Mouse (Mus musculus) monocyte, adult 5-6 weeks (primary cell): ENCODE results near the gene Fam71e1. TPM values are rescaled to one million over a fixed set of nuclear protein-coding genes. Genes with fewer than 3 reads are reported as not detected.

ENCODE experiments used
- ATAC-seq: fragments of 153-309, 156-312 bp; replicated peaks from 2 replicates; pipeline ENCODE4 v1.8.0; 2017; ENCODE audit warnings: mild to moderate bottlenecking; ENCODE audit not compliant: low TSS enrichment, insufficient number of reproducible peaks, severe bottlenecking, poor library complexity, low FRiP score
- total RNA-seq: library from RNA; stranded (forward); fragments of 200-1000, 200-491, 200-594 nt; gene quantifications from 3 replicates; pipeline ENCODE4 v1.2.3, GENCODE M21; 2017

Fam71e1 gene
- total RNA-seq, 1 experiment from 2014 or later, result not detected

DNA sequence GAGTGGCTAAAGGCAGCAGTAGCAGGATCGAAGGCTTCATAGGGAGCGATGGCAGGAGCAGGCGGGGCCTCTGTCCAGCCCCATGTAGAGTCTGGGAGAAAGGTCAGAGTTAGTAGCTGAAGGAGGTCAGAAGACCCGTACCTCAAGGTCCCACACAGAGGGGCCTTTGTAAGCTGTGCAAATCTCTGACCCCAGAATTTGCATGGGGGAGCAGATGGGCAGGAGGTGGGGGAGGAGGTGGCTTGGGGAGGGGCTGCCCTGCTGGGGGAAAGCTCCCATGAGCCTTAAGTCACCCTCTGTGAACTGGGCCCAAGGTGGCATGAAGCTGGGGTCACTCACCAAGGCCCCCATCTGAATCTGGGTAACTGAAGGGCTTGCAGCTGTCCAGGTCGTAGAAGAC, 33.1 kb downstream of the Fam71e1 start:
- ATAC-seq, result no peak

DNA sequence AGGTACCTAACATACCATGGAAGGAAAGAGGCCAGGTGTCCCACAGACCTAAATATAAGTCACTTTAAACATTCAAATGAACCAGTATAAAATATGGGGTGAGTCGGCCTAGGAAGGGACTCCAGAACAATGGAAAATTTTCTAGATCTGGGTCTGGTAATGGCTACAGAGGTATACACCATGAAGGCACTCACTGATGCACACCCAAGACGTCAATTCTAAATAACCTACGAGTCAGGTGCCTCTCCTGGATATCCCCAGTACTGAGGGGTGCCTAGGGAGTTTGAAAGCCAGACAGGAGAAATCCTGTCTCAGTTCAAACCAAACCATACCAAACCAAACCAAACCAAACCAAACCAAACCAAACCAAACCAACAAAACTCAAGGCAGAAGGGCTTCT, 34.1 kb downstream of the Fam71e1 start:
- no peak for ATAC-seq

DNA sequence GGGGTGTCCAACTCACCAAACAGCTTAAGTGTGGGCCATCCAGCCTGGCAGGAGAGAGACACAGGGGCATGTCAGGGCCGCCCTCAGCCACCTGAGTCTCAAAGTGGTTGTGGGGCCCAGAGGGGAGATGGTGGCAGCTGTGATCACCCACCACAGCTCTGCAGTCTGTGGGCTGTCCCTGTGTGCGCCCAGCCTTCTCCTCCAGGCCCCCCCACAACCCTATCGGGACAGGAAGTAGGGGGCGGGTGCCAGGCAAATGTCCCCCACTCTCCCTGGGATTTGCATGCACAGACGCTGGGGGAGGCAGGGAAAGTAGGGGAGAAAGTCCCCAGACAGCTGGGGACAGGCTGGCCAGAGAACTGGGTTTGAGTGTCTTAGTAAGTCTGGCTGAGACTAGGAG, 34.8 kb downstream of the Fam71e1 start:
- no peak for ATAC-seq

DNA sequence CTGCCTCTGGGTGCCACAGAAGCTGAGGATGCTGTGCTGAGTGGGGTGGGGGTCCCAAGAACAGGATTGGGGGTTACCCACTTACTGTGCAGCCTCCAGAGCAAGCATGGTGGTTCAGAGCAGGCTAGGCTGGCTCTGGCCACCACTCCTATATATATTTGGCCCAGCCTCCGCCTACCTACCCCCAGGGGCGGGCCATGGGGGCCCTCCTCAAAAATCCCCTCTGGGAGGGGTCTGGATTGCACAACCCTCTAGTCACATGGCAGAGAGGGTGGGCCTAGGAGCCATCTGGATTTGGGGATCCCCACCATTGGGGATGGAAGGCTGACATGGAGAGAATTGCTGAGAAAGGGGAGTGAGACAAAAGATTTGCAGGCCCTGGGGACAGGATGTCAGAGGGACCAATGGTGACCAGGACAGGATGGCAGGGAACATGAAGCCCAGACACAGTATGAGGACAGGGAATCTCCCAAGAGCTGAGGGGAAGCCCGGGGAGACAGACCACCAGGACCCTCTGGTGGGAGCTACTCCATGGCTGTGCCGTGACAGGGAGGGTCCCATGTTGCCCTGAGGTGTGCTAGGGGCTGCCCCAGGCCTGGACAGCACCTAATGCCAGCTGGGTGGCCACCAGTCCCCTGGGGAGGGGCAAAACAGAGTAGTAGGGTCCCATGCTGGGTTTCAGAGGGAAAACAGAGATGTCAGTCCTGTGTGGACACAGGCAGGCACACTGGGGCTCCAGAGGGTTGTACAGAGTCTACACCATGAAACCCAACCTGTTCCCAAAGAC, 35.8 kb downstream of the Fam71e1 start, which contains the start of gene Spib:
Spib (minus strand) TSS at position 126 of the 787 bp plus-strand sequence.
- ATAC-seq, result no peak

DNA sequence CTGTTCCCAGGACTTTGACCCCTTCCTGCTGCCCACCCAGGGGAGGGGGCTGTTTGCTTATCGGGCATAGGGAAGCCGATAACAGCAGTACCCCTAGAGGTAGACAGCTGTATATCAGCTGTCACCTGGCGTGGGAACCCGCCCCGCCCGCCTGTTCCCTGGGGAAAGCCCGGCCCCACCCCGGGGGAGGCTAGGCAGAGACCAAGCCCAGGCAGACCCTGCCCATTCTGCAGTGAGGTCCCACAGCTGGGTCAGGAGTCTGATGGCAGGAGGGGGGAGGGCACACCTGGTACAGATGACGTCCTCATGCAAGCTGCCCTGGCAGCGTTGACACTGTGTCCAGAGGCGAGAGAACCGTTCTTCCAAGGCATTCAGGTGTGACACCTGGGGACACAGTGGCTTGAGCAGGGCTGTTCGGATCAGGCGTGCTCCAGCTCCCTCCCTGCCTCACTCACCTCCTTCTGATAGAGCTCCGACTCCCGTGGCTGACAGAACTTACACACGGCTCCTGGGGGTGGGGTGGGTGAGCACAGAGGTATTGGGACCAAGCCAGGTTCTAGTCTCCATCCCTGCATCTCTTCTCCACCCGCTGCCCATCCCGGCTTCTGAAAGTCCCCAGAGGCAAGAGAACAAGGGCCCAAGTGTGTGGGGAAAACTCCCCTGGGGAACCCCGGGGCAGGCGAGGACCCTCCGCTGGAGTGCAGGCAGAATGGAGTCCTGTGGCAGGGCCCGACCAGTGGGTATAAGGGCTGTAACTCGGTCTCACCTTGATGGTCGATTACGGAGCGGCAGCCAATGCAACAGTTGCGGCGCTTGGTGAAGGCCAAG, 36.8 kb downstream of the Fam71e1 start:
- ATAC-seq, result no peak

DNA sequence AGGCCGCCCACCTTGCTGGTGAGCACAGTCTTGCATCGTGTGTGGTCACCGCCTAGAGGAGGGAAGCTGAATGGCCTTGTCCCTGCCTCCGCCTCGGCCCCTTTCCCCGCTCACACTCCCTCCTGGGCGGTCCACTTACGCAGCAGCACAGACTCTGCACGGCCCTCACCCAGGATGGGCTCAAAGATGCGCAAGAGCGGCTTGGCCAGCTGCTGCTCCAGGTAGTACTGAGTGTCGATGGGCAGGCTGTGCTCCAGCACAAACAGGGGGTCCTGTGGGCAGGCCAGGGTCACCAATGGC, 37.3 kb downstream of the Fam71e1 start:
- ATAC-seq, result no peak

DNA sequence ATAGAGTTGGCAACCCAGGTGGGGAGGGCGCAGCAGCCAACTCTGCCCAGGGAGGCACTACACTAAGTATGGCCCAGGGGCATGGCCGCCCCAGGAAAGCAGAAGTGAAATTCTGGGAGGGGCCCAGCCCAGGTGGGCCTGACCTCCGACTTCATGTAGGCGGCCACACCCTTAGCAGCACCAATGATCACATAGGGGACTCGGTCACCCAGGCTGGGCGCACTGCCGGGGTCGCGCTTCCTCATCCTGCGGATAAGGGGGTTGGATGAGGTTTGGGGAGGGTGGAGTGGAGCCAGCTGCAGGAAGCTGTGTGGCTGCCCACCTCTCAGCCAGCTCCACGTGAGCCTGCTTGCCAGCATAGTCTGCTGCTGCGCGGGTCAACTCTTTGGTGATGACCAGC, 37.9 kb downstream of the Fam71e1 start:
- peak; percentile 54 for ATAC-seq

DNA sequence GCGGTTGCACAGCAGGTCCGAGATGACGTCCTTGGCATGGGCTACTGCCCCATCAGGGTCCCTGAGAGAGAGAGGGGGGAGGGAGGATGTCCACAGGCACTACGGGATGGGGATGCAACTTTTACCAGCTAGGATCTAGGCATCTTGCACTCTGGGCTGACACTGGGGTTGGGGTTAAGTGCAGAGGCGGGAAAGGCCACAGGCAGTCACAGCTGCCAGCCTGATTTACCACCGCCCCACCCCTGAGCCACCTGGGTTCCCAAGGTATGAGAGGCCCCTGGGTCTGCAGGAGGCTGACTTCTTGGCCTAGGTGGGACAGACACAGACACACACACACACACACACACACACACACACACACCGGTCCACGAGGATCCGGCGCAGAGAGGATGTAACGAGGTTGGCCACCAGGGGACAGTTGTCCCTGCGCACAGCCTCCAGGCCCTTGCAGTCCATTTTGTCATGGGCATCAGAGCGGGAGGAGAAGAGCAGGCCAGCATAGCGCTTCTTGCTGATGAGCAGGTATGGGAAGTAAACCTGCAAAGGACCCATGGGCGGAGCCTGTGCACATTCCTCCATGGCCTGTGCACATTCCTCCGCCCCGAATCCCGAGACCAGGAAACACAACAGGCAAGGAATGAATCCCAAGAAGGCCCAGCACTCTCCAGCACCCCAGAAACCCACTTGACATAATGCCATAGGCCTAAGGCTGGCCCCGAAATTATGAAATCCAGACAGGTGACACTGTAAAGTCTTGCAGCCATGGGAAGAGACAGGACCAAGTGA, 38.5 kb downstream of the Fam71e1 start:
- ATAC-seq, result no peak

DNA sequence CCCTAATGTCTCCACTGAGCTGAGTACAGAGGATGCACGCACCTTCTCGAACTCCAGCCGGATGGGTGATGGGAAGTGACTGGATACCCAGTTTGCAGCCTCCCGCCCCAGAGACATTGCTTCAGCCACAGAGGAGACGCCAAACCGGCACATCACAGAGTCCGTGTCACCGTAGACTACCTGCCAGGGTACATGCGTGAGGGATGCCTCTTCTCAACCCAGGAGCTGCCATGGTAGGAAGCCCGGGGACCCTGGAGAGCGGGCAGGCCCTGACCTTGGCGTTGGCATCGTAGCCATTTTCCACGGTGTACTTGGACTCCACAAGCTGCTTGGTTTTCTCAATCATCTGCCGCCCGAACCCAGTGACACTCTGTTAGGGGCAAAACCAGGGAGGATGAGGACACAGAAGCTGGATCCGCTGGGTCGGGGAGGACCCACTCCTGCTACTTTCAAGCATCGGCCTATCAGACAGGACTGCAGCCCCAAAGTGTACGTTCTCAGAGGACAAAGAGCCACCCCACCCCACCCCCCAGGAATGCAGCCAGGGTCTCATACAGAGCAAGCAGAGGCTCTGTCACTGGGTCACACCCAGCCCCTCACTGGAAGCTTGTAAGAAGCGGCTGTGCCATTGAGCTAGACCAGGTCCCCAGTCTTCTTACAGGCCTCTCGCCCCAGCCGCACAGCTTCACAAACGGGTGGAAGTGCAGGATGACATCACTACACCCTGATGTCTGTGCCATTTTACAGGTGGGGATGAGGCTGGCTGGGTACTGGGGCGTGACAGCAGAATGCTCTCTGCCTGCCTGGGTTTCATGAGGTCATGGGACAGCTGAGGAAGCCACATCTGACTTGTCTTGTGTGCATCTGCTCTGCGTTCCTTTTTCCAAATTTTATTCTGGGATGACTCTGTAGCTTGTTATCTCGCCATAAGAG, 39.5 kb downstream of the Fam71e1 start:
- ATAC-seq, result no peak

DNA sequence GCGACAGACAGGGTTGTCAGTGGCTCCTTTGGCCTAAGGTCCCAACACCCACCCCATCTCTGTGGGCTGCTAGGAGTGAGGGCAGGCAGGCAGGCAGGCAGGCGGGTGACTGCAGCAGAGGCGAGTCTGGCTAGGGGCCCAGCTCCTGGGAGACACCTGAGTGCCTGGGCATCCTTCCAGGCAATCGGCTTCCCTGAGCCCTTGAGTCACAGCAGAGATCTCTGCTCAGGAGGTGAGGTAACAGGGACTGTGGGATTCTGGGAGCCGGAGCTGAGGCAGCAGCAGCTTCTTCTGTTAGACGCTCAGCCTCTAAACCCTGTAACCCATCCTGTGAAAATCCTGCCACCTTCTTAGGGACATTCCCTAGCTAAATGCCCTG, 40.2 kb downstream of the Fam71e1 start:
- no peak for ATAC-seq

DNA sequence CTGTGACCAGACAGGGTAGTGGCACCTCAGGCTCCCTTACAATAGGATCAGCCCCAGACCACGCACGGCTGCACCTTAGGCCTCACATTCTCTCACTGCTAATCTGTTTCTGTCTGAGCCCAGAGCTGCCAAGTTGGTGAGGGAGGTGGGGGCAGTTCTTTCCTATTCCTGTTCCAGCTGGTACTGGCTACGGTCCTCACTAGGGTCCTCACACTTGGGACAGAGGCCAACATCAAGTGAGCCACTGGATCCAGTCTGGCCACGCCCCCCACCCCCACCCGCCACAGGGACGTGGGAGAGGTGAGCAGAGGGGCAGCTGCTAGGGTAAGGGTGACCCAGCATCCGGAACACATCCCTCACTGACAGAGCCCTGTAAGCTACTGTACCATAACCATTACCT, 40.6 kb downstream of the Fam71e1 start:
- no peak for ATAC-seq

DNA sequence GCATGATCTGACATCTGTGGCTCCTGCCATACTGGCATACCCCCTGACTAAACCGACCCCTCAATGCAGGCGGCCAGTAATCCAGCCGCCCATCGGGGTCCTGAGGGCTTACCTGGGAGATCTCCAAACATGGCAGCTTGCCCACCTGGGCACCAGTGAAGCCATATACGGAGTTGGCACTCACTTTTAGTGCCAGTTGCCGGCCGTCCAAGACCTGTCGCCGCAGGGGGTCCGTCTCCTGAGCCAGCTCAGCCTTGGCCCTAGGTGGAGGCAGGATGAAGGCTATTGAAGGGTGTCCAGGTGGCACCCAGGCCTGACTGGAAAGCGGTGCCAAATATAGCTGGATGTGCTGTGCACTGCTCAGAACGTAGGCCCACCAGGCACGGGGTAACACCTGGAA, 41.1 kb downstream of the Fam71e1 start:
- ATAC-seq, result no peak

DNA sequence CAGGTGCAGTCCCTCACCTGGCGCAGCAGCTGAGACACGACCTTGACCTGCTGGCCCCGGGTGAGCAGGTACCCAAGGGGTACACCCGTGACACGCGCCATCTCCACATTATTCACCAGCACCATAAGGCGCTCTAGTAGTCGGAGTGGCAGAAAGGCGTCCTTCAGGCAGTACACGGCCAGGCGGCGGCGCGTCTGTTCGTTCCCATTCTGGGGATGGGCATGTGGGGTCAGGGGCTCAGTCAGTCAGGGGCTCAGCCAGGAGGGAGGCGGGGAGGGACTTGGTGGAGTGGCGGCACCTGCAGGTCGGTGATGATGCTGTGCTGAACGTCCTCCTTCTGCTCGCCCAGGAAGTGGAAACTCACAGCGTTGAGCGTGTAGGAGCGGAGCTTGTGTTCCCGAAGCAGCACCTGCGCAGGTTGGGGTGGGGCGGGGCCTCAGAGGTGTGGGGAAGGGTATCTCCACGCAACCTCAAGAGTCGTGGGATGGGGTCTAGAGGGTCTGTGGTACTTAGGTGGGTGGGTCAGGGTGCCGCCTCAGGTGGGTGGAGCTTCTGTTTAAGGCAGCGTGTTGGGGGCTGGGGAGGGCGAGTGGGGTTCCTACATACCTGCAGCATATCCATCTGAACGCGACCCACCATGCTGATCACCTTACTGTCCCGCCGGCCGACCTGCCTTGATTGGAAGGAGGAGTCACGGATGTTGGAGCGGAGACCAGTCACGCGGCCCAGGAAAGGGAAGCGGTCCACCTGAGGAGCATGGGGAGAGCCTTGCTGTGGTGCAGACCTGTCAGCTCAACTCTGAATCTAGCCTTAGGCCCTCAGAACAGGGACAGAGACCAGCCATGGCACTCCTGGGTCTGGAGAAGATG, 42.6 kb downstream of the Fam71e1 start:
- ATAC-seq, result no peak

DNA sequence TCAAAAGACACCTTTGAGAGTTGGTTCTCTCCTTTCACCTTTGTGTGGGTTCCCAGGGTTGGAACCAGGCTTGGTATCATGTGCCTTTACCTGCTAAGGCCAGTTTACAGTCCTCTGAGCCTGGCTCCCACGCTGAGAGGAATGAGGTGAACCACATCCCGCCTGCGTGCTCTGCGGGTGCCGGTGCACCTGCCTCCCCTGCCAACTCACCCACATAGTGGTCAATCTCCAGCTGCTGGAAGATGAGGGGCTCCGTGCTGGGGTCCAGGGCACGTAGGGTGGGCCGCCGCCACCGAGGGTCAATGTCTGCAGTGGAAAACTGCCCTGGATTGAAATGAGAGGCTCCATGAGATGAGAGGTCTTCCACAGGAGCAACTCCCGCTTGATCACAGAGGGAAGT, 46.2 kb downstream of the Fam71e1 start:
- ATAC-seq, result no peak

DNA sequence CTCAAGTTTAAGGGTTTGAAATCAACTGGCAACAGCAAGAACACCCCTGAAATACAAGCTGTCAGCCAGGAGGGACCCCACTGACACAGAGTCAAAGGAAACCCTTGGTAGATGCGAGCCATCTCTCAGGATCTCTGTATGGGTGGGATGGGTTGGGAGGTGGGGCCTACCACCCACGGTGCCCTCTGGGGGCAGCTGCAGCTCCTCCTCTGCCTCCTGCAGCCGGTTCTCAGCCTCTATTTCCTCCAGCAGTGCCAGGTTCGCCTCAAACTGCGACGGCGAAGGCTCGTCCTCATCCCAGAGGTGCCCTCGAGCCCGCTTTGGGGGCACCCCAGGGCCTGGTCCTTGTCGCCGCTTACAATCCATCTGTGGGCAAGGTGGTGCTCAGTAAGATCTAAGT, 46.7 kb downstream of the Fam71e1 start:
- no peak for ATAC-seq

DNA sequence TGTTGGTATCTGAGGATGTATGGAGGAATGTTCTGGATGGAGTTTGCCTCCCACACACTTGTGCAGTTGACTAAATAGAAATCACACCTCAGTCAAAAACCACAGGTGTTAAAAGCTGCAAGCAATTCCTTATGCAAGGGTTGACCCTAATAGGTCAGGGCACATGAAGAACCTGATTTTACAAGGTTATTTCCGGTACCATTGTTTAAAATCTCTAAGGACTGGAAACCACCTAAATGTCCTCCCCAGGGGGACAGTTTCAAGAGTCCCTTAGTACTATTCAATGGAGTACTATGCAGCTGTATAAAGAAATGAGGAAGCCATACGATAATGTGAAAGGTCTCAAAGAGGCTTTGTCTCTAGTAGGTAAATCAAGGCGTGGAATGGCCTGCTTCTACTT, 49.9 kb downstream of the Fam71e1 start:
- ATAC-seq, result no peak

DNA sequence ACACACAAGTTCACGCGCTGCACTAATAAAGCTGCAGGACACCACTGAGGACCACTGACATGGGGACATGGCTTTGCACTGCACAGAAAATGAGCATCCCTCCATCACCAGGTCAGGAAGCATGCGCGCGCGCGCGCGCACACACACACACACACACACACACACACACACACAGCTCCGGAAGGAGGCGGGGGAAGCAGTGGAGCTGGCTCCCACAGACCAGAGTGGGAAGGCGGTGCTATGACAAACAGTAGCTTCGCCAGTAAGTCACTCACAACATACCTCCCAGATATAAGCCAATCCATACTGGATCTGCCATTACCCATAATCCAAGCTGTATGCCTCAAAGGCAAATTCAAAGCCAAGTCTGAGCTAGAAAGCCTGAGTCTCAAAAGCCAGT, 50.7 kb downstream of the Fam71e1 start:
- ATAC-seq, result no peak

DNA sequence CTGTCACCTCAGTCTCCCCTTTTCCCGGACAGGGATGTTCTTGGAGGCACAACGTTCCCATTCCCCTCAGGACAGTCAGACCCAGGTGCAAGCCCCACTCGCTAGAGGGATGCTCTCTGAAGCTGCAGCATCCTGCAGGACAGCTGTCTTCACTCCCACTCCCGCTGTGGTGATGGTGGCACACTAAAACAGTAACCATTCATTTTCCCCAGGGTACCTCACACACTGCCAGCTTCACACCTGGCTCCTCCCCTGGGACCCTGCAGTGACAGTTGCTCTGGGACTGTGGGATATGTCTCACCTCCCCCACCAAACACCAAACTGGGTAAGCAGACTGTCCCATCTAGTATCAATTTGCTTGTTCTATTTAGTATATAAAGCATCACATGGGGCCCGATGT, 51.3 kb downstream of the Fam71e1 start:
- ATAC-seq, result no peak
